Mouse (Mus musculus): ENCODE data around the gene Txnl4b. TPM values are rescaled to one million over a fixed set of nuclear protein-coding genes. Genes with fewer than 3 reads are reported as not detected.

Txnl4b gene
- total and polyA plus RNA-seq, 3 experiments = 13.4 to 17.8 (median 13.6) TPM

DNA sequence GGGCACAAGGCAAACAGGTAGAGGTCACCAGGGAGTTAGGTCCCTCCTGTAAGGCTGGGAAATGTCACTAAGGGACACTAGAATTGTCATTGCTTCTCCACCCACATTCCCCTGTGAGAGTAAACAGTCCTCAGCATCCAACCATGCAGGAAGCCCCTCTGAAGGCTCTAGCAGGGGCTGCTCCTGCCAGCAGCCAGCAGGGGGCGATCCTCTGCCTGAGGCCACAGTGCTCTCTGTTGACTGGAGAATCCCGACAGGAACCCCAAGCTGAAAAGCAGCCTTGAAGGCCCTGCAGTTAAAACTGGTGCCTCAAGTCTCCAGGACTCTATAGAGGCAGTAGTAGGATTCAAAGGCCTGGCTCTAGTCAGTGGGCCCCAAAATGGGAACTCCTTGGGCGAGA, 14.0 kb upstream of the Txnl4b start:
- Histone ChIP-seq H3K79me2 (replicated peaks; ENCODE audit: control insufficient read depth, extremely low read depth, insufficient read depth, poor library complexity, severe bottlenecking) (no peaks in the 10 kb centered on the region), H3K27me3 (replicated peaks) (no peaks in the 10 kb centered on the region), H3K27ac (ENCODE audit: insufficient read depth, low read depth) (no peak overlapping the region), H3K9me3 (replicated peaks; ENCODE audit: low read length) (no peaks in the 10 kb centered on the region), H3K4me3 (replicated peaks in 1 of 3; ENCODE audit: low read depth in 2 of 3, low read length in 2 of 3, poor library complexity in 1 of 3) (no peak overlapping the region), H3K9ac (ENCODE audit: insufficient read depth, low read depth) (no peak overlapping the region), H3K36me3 (replicated peaks in 1 of 2; ENCODE audit: control insufficient read depth in 1 of 2, insufficient read depth in 1 of 2, low read length in 1 of 2) (peaks cover 92 to 99% of the 10 kb centered on the region in 2 experiments), H3K4me2 (ENCODE audit: insufficient read depth, low read depth, poor library complexity, severe bottlenecking) (no peak overlapping the region), H3K4me1 (ENCODE audit: control insufficient read depth in 1 of 2, insufficient read depth in 2 of 2) (no peaks in the 10 kb centered on the region)
- DNase-seq (ENCODE audit: extremely low read depth) = no peak
- TF ChIP-seq CHD1 (IDR thresholded peaks at IDR 0.05; ENCODE audit: low read depth, low read length) = no peak
- TF ChIP-seq CHD2 (IDR thresholded peaks at IDR 0.05; ENCODE audit: low read length) = no peak
- TF ChIP-seq CTCF (conservative IDR thresholded peaks at IDR 0.05 in 1 of 2, IDR thresholded peaks at IDR 0.05 in 1 of 2; ENCODE audit: low read depth in 2 of 2, low read length in 2 of 2) = peak; percentile 53 to 65
- peak; percentile 4 for TF ChIP-seq RAD21 (IDR thresholded peaks at IDR 0.05; ENCODE audit: low read depth, low read length)
- in situ Hi-C loops (cut with MboI; ENCODE audit: low pct_ligation_motif_present, low pct_unique_long_range_greater_than_20kb, low sequenced_read_pairs) (no loop called here), dilution Hi-C loops (cut with MboI; ENCODE audit: extremely low pct_ligation_motif_present, extremely low pct_unique_long_range_greater_than_20kb, low sequenced_read_pairs) (no loop called here)

GRCm38 (mm10) chr8:109563881-109564280, 1.8 kb upstream of the Txnl4b start:
- Histone ChIP-seq H3K79me2 (replicated peaks; ENCODE audit: control insufficient read depth, extremely low read depth, insufficient read depth, poor library complexity, severe bottlenecking) (peaks cover 39% of the 10 kb centered on the region), H3K9me3 (replicated peaks; ENCODE audit: low read length) (no peaks in the 10 kb centered on the region), H3K36me3 (replicated peaks in 1 of 2; ENCODE audit: control insufficient read depth in 1 of 2, insufficient read depth in 1 of 2, low read length in 1 of 2) (peaks cover 42 to 49% of the 10 kb centered on the region in 2 experiments), H3K9ac (ENCODE audit: insufficient read depth, low read depth) (no peak overlapping the region), H3K27ac (ENCODE audit: insufficient read depth, low read depth) (no peak overlapping the region), H3K4me3 (replicated peaks in 1 of 3; ENCODE audit: low read depth in 2 of 3, low read length in 2 of 3, poor library complexity in 1 of 3) (no peak overlapping the region), H3K4me1 (ENCODE audit: control insufficient read depth in 1 of 2, insufficient read depth in 2 of 2) (peaks cover 3 to 30% of the 10 kb centered on the region in 2 experiments; a peak in 2 of 4 replicates), H3K4me2 (ENCODE audit: insufficient read depth, low read depth, poor library complexity, severe bottlenecking) (peak overlapping the region; percentile 94), H3K27me3 (replicated peaks) (no peaks in the 10 kb centered on the region)
- dilution Hi-C loops (cut with MboI; ENCODE audit: extremely low pct_ligation_motif_present, extremely low pct_unique_long_range_greater_than_20kb, low sequenced_read_pairs) (no loop called here), in situ Hi-C loops (cut with MboI; ENCODE audit: low pct_ligation_motif_present, low pct_unique_long_range_greater_than_20kb, low sequenced_read_pairs) (no loop called here)
- DNase-seq (ENCODE audit: extremely low read depth) = peak; percentile 53
- TF ChIP-seq MAFK (IDR thresholded peaks at IDR 0.05; ENCODE audit: insufficient replicate concordance, low read length) = no peak
- TF ChIP-seq NELFE (IDR thresholded peaks at IDR 0.05; ENCODE audit: low read depth, low read length) = no peak
- TF ChIP-seq CHD2 (IDR thresholded peaks at IDR 0.05; ENCODE audit: low read length) = no peak
- TF ChIP-seq JUN (IDR thresholded peaks at IDR 0.05; ENCODE audit: insufficient read depth, low read depth, low read length) = no peak
- TF ChIP-seq MEF2A (IDR thresholded peaks at IDR 0.05; ENCODE audit: borderline replicate concordance, low read depth, low read length) = no peak
- TF ChIP-seq UBTF (IDR thresholded peaks at IDR 0.05; ENCODE audit: low read depth, low read length) = no peak
- no peak for TF ChIP-seq TCF12 (IDR thresholded peaks at IDR 0.05; ENCODE audit: low read depth, low read length)
- no peak for TF ChIP-seq SMC3 (IDR thresholded peaks at IDR 0.05; ENCODE audit: low read depth, low read length)
- TF ChIP-seq SIN3A (IDR thresholded peaks at IDR 0.05; ENCODE audit: low read length) = no peak
- TF ChIP-seq KAT2A (IDR thresholded peaks at IDR 0.05; ENCODE audit: insufficient replicate concordance, low read length) = no peak
- TF ChIP-seq ZC3H11A (IDR thresholded peaks at IDR 0.05; ENCODE audit: low read depth, low read length) = no peak
- no peak for TF ChIP-seq MXI1 (IDR thresholded peaks at IDR 0.05; ENCODE audit: low read depth, low read length)
- no peak for TF ChIP-seq IRF4 (IDR thresholded peaks at IDR 0.05; ENCODE audit: low read depth, low read length)
- TF ChIP-seq ELF1 (IDR thresholded peaks at IDR 0.05; ENCODE audit: low read depth, low read length) = no peak
- TF ChIP-seq E2F4 (IDR thresholded peaks at IDR 0.05; ENCODE audit: insufficient replicate concordance, low read depth, low read length) = no peak
- no peak for TF ChIP-seq BHLHE40 (IDR thresholded peaks at IDR 0.05; ENCODE audit: low read depth, low read length)
- TF ChIP-seq USF2 (conservative IDR thresholded peaks at IDR 0.05; ENCODE audit: low read depth, low read length) = no peak
- no peak for TF ChIP-seq POLR2AphosphoS2 (IDR thresholded peaks at IDR 0.05; ENCODE audit: low read depth, low read length)
- no peak for TF ChIP-seq ETS1 (conservative IDR thresholded peaks at IDR 0.05; ENCODE audit: low read depth, low read length)

All from CH12.LX (cell line).